Mouse (Mus musculus) myocyte (in vitro differentiated cells): ENCODE results near the gene Fam189a1. TPM values are rescaled to one million over a fixed set of nuclear protein-coding genes. Genes with fewer than 3 reads are reported as not detected.

Source experiments
- H3K27me3 ChIP-seq: one replicate; pipeline ENCODE4 v1.6.1; 2011; ENCODE audit not compliant: control insufficient read depth, insufficient read depth, insufficient read length
- H3K36me3 ChIP-seq: one replicate; pipeline ENCODE4 v1.6.1; 2011; ENCODE audit not compliant: control insufficient read depth, insufficient read depth
- H3K4me2 ChIP-seq: one replicate; pipeline ENCODE4 v1.6.1; 2011; ENCODE audit warnings: low read depth, control low read depth
- H3K4me3 ChIP-seq: one replicate; pipeline ENCODE4 v1.5.1; 2011; ENCODE audit warnings: mild to moderate bottlenecking, control low read depth, moderate library complexity
- H3K79me2 ChIP-seq: one replicate; pipeline ENCODE4 v1.6.1; 2011; ENCODE audit not compliant: control insufficient read depth, insufficient read depth
- H3ac ChIP-seq: one replicate; pipeline ENCODE4 v1.6.1; 2011; ENCODE audit not compliant: control insufficient read depth, insufficient read length
- CEBPB ChIP-seq: IDR thresholded peaks from 2 replicates; pipeline ENCODE4 v1.6.1; 2011; ENCODE audit warnings: mild to moderate bottlenecking, moderate library complexity; ENCODE audit not compliant: poor library complexity, insufficient read depth, severe bottlenecking
- E2F4 ChIP-seq: IDR thresholded peaks from one replicate; pipeline ENCODE4 v1.6.1; 2011; ENCODE audit warnings: mild to moderate bottlenecking, control low read depth, moderate library complexity; ENCODE audit not compliant: insufficient read depth
- MAX ChIP-seq: IDR thresholded peaks from one replicate; pipeline ENCODE4 v1.6.1; 2011; ENCODE audit warnings: low read depth, mild to moderate bottlenecking, control low read depth
- MYOD1 ChIP-seq, 3 experiments: IDR thresholded peaks; one replicate each; pipeline ENCODE4 v1.6.1; 2011; ENCODE audit warnings: control low read depth in 2 of 3, low read depth in 2 of 3, mild to moderate bottlenecking in 2 of 3, moderate library complexity in 1 of 3; ENCODE audit not compliant: insufficient read length in 2 of 3, control insufficient read depth in 1 of 3
- MYOG ChIP-seq, 3 experiments: IDR thresholded peaks; one replicate each; pipeline ENCODE4 v1.6.1; 2011; ENCODE audit warnings: control low read depth in 2 of 3, low read depth in 2 of 3, mild to moderate bottlenecking in 2 of 3; ENCODE audit not compliant: insufficient read length in 2 of 3, control insufficient read depth in 1 of 3, insufficient read depth in 1 of 3
- POLR2A ChIP-seq: IDR thresholded peaks from one replicate; pipeline ENCODE4 v1.6.1; 2011; ENCODE audit warnings: low read depth, mild to moderate bottlenecking, control low read depth, moderate library complexity; ENCODE audit not compliant: insufficient read length
- POLR2AphosphoS2 ChIP-seq: IDR thresholded peaks from one replicate; pipeline ENCODE4 v1.6.1; 2011; ENCODE audit warnings: low read depth, control low read depth; ENCODE audit not compliant: insufficient read length
- REST ChIP-seq: IDR thresholded peaks from one replicate; pipeline ENCODE4 v1.6.1; 2011; ENCODE audit warnings: mild to moderate bottlenecking, control low read depth, moderate library complexity; ENCODE audit not compliant: insufficient read depth, insufficient read length
- SRF ChIP-seq: IDR thresholded peaks from one replicate; pipeline ENCODE4 v1.6.1; 2011; ENCODE audit warnings: low read depth; ENCODE audit not compliant: control insufficient read depth, insufficient read length
- TCF12 ChIP-seq: IDR thresholded peaks from one replicate; pipeline ENCODE4 v1.6.1; 2011; ENCODE audit warnings: mild to moderate bottlenecking, control low read depth; ENCODE audit not compliant: poor library complexity, insufficient read depth, severe bottlenecking
- TCF3 ChIP-seq: IDR thresholded peaks from one replicate; pipeline ENCODE4 v1.6.1; 2011; ENCODE audit warnings: low read depth, control low read depth; ENCODE audit not compliant: insufficient read length
- USF1 ChIP-seq: IDR thresholded peaks from one replicate; pipeline ENCODE4 v1.6.1; 2011; ENCODE audit warnings: low read depth, mild to moderate bottlenecking, control low read depth, moderate library complexity
- polyA plus RNA-seq: library from polyadenylated mRNA; unstranded; fragments of >200 nt; fragmentation: generic; extraction: Trizol; gene quantifications from one replicate; pipeline ENCODE4 v1.2.1, GENCODE M21; 2012; ENCODE audit warnings: missing spikeins

The Fam189a1 gene
- polyA plus RNA-seq, 1 experiment, result 0.38 TPM

GRCm38 (mm10) chr7:64862978-64863377 lies 293.4 kb downstream of the Fam189a1 start:
- H3ac ChIP-seq, result no peak overlapping the region
- no peaks in the 10 kb centered on the region for H3K79me2 ChIP-seq
- H3K36me3 ChIP-seq, result no peaks in the 10 kb centered on the region
- TF ChIP-seq MYOG (IDR thresholded peaks at IDR 0.05; ENCODE audit: control insufficient read depth in 1 of 3, insufficient read depth in 1 of 3, insufficient read length in 2 of 3, low read depth in 2 of 3) (no peak), SRF (no peak), TCF12 (no peak), MAX (no peak), POLR2AphosphoS2 (no peak), REST (no peak), CEBPB (no peak), USF1 (no peak), TCF3 (no peak), E2F4 (no peak), MYOD1 (IDR thresholded peaks at IDR 0.05; ENCODE audit: control insufficient read depth in 1 of 3, insufficient read length in 2 of 3, low read depth in 2 of 3) (no peak), POLR2A (no peak)
- H3K4me2 ChIP-seq, result no peak overlapping the region
- H3K27me3 ChIP-seq, result no peaks in the 10 kb centered on the region
- H3K4me3 ChIP-seq, result no peak overlapping the region

- TF ChIP-seq MAX (no peak), MYOG (IDR thresholded peaks at IDR 0.05; ENCODE audit: control insufficient read depth in 1 of 3, insufficient read depth in 1 of 3, insufficient read length in 2 of 3, low read depth in 2 of 3) (peak in 1 of 3 experiments; percentile 70), MYOD1 (IDR thresholded peaks at IDR 0.05; ENCODE audit: control insufficient read depth in 1 of 3, insufficient read length in 2 of 3, low read depth in 2 of 3) (peak in 2 of 3 experiments; percentile 39 to 64), TCF12 (no peak)
- H3ac ChIP-seq, result no peak overlapping the region
- no peaks in the 10 kb centered on the region for H3K36me3 ChIP-seq
- H3K79me2 ChIP-seq, result no peaks in the 10 kb centered on the region
- no peaks in the 10 kb centered on the region for H3K27me3 ChIP-seq
- H3K4me2 ChIP-seq, result peak overlapping the region; percentile 90
- peak overlapping the region; percentile 30 for H3K4me3 ChIP-seq
These were observed 299.8 kb downstream of the Fam189a1 start for GRCm38 (mm10) chr7:64856526-64857082.

- Histone ChIP-seq H3ac (no peak overlapping the region), H3K36me3 (no peaks in the 10 kb centered on the region), H3K79me2 (no peaks in the 10 kb centered on the region), H3K4me3 (peak overlapping the region; percentile 30), H3K4me2 (peak overlapping the region; percentile 90), H3K27me3 (no peaks in the 10 kb centered on the region)
- TF ChIP-seq MAX (no peak), CEBPB (no peak), USF1 (no peak), TCF12 (no peak), POLR2AphosphoS2 (no peak), MYOD1 (IDR thresholded peaks at IDR 0.05; ENCODE audit: control insufficient read depth in 1 of 3, insufficient read length in 2 of 3, low read depth in 2 of 3) (no peak), E2F4 (no peak), MYOG (IDR thresholded peaks at IDR 0.05; ENCODE audit: control insufficient read depth in 1 of 3, insufficient read depth in 1 of 3, insufficient read length in 2 of 3, low read depth in 2 of 3) (no peak), SRF (no peak), TCF3 (no peak), POLR2A (no peak), REST (no peak)
These were observed 300.4 kb downstream of the Fam189a1 start for GRCm38 (mm10) chr7:64855976-64856375.

DNA sequence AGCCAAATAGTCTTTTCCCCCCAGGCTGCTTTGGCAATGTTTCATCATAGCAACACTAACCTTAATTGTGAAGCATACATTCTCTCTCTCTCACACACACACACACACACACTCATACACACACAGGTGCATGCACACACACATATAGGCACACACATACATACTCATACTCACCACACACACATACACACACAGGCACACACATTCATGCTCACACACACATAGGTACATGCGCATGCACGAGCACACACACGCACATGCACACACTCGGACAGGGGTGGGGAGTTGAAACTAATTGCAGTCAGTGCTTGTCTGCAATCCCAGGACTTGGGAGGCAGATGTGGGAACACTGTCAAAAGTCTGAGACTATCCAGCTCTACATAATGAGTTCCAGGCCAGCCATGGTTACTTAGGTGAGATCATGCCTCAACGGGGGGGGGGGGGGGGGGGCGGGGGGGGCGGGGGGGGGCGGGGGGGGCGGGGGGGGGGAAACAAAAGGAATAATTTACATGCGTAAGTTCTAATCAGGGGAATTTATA lies 300.9 kb downstream of the Fam189a1 start:
- Histone ChIP-seq H3K27me3 (no peaks in the 10 kb centered on the region), H3K4me3 (peak overlapping the region; percentile 30), H3K4me2 (peak overlapping the region; percentile 90), H3K36me3 (no peaks in the 10 kb centered on the region), H3ac (no peak overlapping the region), H3K79me2 (no peaks in the 10 kb centered on the region)
- TF ChIP-seq CEBPB (no peak), USF1 (no peak), POLR2A (no peak), POLR2AphosphoS2 (no peak), SRF (no peak), E2F4 (no peak), REST (no peak), TCF3 (no peak), TCF12 (no peak), MAX (no peak), MYOD1 (IDR thresholded peaks at IDR 0.05; ENCODE audit: control insufficient read depth in 1 of 3, insufficient read length in 2 of 3, low read depth in 2 of 3) (no peak), MYOG (IDR thresholded peaks at IDR 0.05; ENCODE audit: control insufficient read depth in 1 of 3, insufficient read depth in 1 of 3, insufficient read length in 2 of 3, low read depth in 2 of 3) (no peak)
